Mouse (Mus musculus) layer of hippocampus, adult 9-10 months (tissue): Measurements from ENCODE around the gene Fbxl8.
A peak's percentile ranks its signal among the peaks of the same experiment; 100 is the strongest.
"Not testable (repeated sequence)": the region's sequence is repeated elsewhere in the genome, so short reads cannot be mapped to it uniquely, and the experiment has no call there.

Source experiments
- DNase-seq: peaks from one replicate; pipeline ENCODE4 v3.0.0; 2022; ENCODE audit warnings: low spot score

Fbxl8 gene

GRCm38 (mm10) chr8:105264024-105264982, at the start of gene Fbxl8, which contains the start of gene Tradd:
TSS of gene Fbxl8 (plus strand) at chr8:105264648.
TSS of gene Tradd (minus strand) at chr8:105264609.
- DNase-seq, result no peak

GRCm38 (mm10) chr8:105217926-105218522, 46.4 kb upstream of the Fbxl8 start:
- peak; percentile 81 for DNase-seq

GRCm38 (mm10) chr8:105223850-105224249, 40.6 kb upstream of the Fbxl8 start:
- DNase-seq, result no peak

GRCm38 (mm10) chr8:105224413-105225271, 39.8 kb upstream of the Fbxl8 start, which contains the start of gene D230025D16Rik:
TSS of gene D230025D16Rik (plus strand) at chr8:105225145.
- DNase-seq, result peak; percentile 78

- no peak for DNase-seq
Measured at GRCm38 (mm10) chr8:105225272-105225593, 39.2 kb upstream of the Fbxl8 start.

GRCm38 (mm10) chr8:105225917-105226316, 38.5 kb upstream of the Fbxl8 start:
- DNase-seq, result no peak

- DNase-seq, result no peak
Measured at GRCm38 (mm10) chr8:105231503-105232320, 32.7 kb upstream of the Fbxl8 start.

GRCm38 (mm10) chr8:105232321-105232693, 32.1 kb upstream of the Fbxl8 start:
- not testable (repeated sequence) for DNase-seq

GRCm38 (mm10) chr8:105233126-105233935, 31.1 kb upstream of the Fbxl8 start:
- no peak for DNase-seq

GRCm38 (mm10) chr8:105235206-105235605, 29.2 kb upstream of the Fbxl8 start:
- no peak for DNase-seq

GRCm38 (mm10) chr8:105237442-105238142, 26.9 kb upstream of the Fbxl8 start:
- DNase-seq, result no peak

GRCm38 (mm10) chr8:105241016-105241415, 23.4 kb upstream of the Fbxl8 start:
- no peak for DNase-seq

GRCm38 (mm10) chr8:105251954-105252353, 12.5 kb upstream of the Fbxl8 start:
- DNase-seq, result no peak

- DNase-seq, result no peak
Measured at GRCm38 (mm10) chr8:105252680-105253537, 11.5 kb upstream of the Fbxl8 start.

GRCm38 (mm10) chr8:105253766-105254151, 10.7 kb upstream of the Fbxl8 start:
- no peak for DNase-seq

- DNase-seq, result peak; percentile 72
Measured at GRCm38 (mm10) chr8:105254152-105254965, 10.1 kb upstream of the Fbxl8 start.

GRCm38 (mm10) chr8:105254966-105255350, 9.5 kb upstream of the Fbxl8 start, which contains the start of gene B3gnt9:
TSS of gene B3gnt9 (minus strand) at chr8:105255153.
- no peak for DNase-seq
